In the genomic region with DNA sequence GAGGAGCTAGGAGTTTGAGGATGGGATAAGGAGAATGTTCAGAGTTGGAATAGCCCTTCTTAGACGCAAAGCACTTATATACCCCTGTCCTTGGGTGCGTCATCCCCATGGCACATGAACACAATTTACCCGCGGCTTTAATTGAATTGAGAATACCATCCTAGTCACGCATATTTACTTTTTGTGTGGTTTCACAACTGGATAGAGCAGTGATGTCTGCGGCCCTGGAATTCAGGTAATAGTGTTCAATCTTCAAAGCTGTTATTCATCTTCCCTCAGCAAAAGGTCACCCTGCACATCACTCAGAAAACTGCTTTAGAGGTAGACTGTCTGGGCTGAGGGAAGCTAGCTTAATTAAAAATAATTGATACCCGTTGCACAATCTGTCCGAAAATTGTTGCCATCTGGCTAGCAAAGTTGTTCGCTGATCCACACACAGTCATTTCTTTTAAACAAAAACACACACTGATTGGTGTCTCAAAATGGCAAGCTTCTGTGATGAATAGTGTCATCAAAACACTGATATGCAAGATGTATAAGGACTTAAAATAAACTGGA, we compare ENCODE assay signal across 32 mouse cellular contexts. TPM values are rescaled to one million over a fixed set of nuclear protein-coding genes. Genes with fewer than 3 reads are reported as not detected.
DNase-seq lines count a peak whose midpoint lies in the region; ATAC-seq and TF ChIP-seq lines count a peak whose summit lies in the region.
"Had no signal": no experiment of that assay in that cellular context is flagged by ENCODE, and none has a peak within 500 bp of the region (broad histone marks: within the 10 kb centered on the region; RNA-seq: fewer than 3 reads in every experiment).

A gene (minus strand): TSS at position 51 of the 558 bp plus-strand sequence.

- H3K4me1 ChIP-seq in forebrain, embryonic 13.5 days: no peaks in the 10 kb centered on the region
- no peaks in the 10 kb centered on the region for H3K4me1 ChIP-seq in forebrain, embryonic 10.5 days
- peaks cover 16% of the 10 kb centered on the region for H3K4me1 ChIP-seq in embryonic facial prominence, embryonic 10.5 days
- H3K4me1 ChIP-seq: embryonic facial prominence, embryonic 15.5 days; heart, embryonic 12.5 days; midbrain, embryonic 10.5 days had no signal

- no peak within 1 kb of the TSS for H3K27ac ChIP-seq in forebrain, embryonic 13.5 days
- H3K27ac ChIP-seq in forebrain, embryonic 10.5 days: no peak within 1 kb of the TSS
- peak within 1 kb of the TSS; percentile 82 for H3K27ac ChIP-seq in embryonic facial prominence, embryonic 10.5 days (replicated peaks)
- H3K27ac ChIP-seq: embryonic facial prominence, embryonic 15.5 days; macrophage; midbrain, embryonic 10.5 days had no signal

- no peaks in the 10 kb centered on the region for H3K9me3 ChIP-seq in forebrain, embryonic 13.5 days (replicated peaks)
- H3K9me3 ChIP-seq in forebrain, embryonic 10.5 days: no peaks in the 10 kb centered on the region
- H3K9me3 ChIP-seq in embryonic facial prominence, embryonic 10.5 days: no peaks in the 10 kb centered on the region
- H3K9me3 ChIP-seq: embryonic facial prominence, embryonic 15.5 days; heart, embryonic 12.5 days; midbrain, embryonic 10.5 days had no signal

- WGBS in forebrain, embryonic 13.5 days: 75% methylated on average over 9 of the region's 9 CpGs
- 65% methylated on average over 9 of the region's 9 CpGs for WGBS in forebrain, embryonic 10.5 days
- 46% methylated on average over 9 of the region's 9 CpGs for WGBS in embryonic facial prominence, embryonic 10.5 days

- H3K9ac ChIP-seq in forebrain, embryonic 13.5 days: no peak within 1 kb of the TSS
- H3K9ac ChIP-seq: embryonic facial prominence, embryonic 15.5 days; heart, embryonic 12.5 days had no signal

- ATAC-seq in forebrain, embryonic 13.5 days: peak; percentile 51
- ATAC-seq: hindbrain, embryonic 16.5 days; intestine, embryonic 16.5 days had no signal

- no peak within 1 kb of the TSS for H3K4me3 ChIP-seq in forebrain, embryonic 13.5 days
- no peak within 1 kb of the TSS for H3K4me3 ChIP-seq in forebrain, embryonic 10.5 days
- no peak within 1 kb of the TSS for H3K4me3 ChIP-seq in embryonic facial prominence, embryonic 10.5 days
- H3K4me3 ChIP-seq: embryonic facial prominence, embryonic 15.5 days; heart, embryonic 12.5 days; midbrain, embryonic 10.5 days had no signal

- no peak for DNase-seq in forebrain, embryonic 10.5 days (ENCODE audit: extremely low spot score, low spot score)
- peak; percentile 77 for DNase-seq in brain, embryonic 14.5 days (ENCODE audit: low read depth)
- peak; percentile 31 for DNase-seq in embryonic facial prominence, embryonic 10.5 days (ENCODE audit: low spot score)
- peak; percentile 23 for DNase-seq in forelimb bud, embryonic 11.5 days (ENCODE audit: low read depth, low spot score)
- no peak for DNase-seq in heart, postnatal 10 days
- no peak for DNase-seq in lung, postnatal 36 days
- DNase-seq: adrenal gland, postnatal 36 days; cerebellum, adult 9-10 months; gastrocnemius, postnatal 25 days; heart, adult 18-20 months; kidney, adult 9 months; kidney, postnatal 14 days; thymus, postnatal 14 days had no signal

- no peak for TF ChIP-seq POLR2A in brain, embryonic 14.5 days (IDR thresholded peaks at IDR 0.05; ENCODE audit: borderline replicate concordance, extremely low read depth, insufficient read depth, insufficient read length, poor library complexity, severe bottlenecking)

- H3K4me2 ChIP-seq in forebrain, embryonic 13.5 days: no peak within 1 kb of the TSS
- H3K4me2 ChIP-seq: embryonic facial prominence, embryonic 15.5 days; heart, embryonic 12.5 days had no signal

- no peaks in the 10 kb centered on the region for H3K36me3 ChIP-seq in forebrain, embryonic 13.5 days (ENCODE audit: poor library complexity, severe bottlenecking)
- H3K36me3 ChIP-seq in forebrain, embryonic 10.5 days (replicated peaks): no peaks in the 10 kb centered on the region
- no peaks in the 10 kb centered on the region for H3K36me3 ChIP-seq in embryonic facial prominence, embryonic 10.5 days (replicated peaks)
- H3K36me3 ChIP-seq: embryonic facial prominence, embryonic 15.5 days; heart, embryonic 12.5 days; midbrain, embryonic 10.5 days had no signal

- H3K27me3 ChIP-seq in forebrain, embryonic 13.5 days: no peaks in the 10 kb centered on the region
- no peaks in the 10 kb centered on the region for H3K27me3 ChIP-seq in forebrain, embryonic 10.5 days (ENCODE audit: poor library complexity, severe bottlenecking)
- H3K27me3 ChIP-seq in embryonic facial prominence, embryonic 10.5 days (replicated peaks; ENCODE audit: low read depth, poor library complexity, severe bottlenecking): no peaks in the 10 kb centered on the region
- H3K27me3 ChIP-seq: embryonic facial prominence, embryonic 15.5 days; heart, embryonic 12.5 days had no signal

- intact Hi-C loops in heart, postnatal 10 days (cut with DNase I): loop anchor here (10.0 kb wide), 1 partner anchor 431 kb away; no protein-coding TSS in a partner anchor

- no peak for TF ChIP-seq CTCF in brain, embryonic 14.5 days (IDR thresholded peaks at IDR 0.05; ENCODE audit: borderline replicate concordance, extremely low read depth, insufficient read depth, insufficient read length)

RNA-seq across cellular contexts. Expression of the gene that starts here (rescaled TPM):
- not detected in 2 replicates for polyA plus RNA-seq in forebrain, embryonic 13.5 days (2015; fragmentation: Nextera tagmentation; extraction: Ambion mirVana)
- not detected in 2 replicates for polyA plus RNA-seq in forebrain, embryonic 10.5 days (2016; fragmentation: Nextera tagmentation; extraction: Ambion mirVana)
- not detected in 2 replicates for polyA plus RNA-seq in brain, embryonic 14.5 days (2012; rRNA removed)
- polyA plus RNA-seq in embryonic facial prominence, embryonic 10.5 days (2016; fragmentation: Nextera tagmentation; extraction: Ambion mirVana): not detected in 2 replicates
- total RNA-seq in heart, postnatal 10 days (2021): not detected
- total RNA-seq: adrenal gland, adult 18-20 months; adrenal gland, postnatal 36 days; common myeloid progenitor, adult 5-6 weeks; ES-E14; gastrocnemius, postnatal 25 days; heart, adult 18-20 months; heart, postnatal 25 days; layer of hippocampus, adult 18-20 months; layer of hippocampus, postnatal 36 days; left cerebral cortex, postnatal 10 days; liver, adult 2 months had no signal
- polyA plus RNA-seq: embryonic facial prominence, embryonic 15.5 days; heart, embryonic 12.5 days; hindbrain, embryonic 16.5 days; intestine, embryonic 16.5 days; limb, embryonic 11.5 days; liver, adult 2 months; liver, embryonic 16.5 days; lung, embryonic 16.5 days; macrophage; midbrain, embryonic 10.5 days; stomach, embryonic 14.5 days had no signal

Comparison
In these comparisons a context has a peak if more than half of its experiments do, and no peak if none do; other contexts are left out.
1. Peak in ATAC-seq in forebrain, embryonic 13.5 days; RNA of the gene not detected or under 1 TPM.
2. Peak in DNase-seq in brain, embryonic 14.5 days; RNA of the gene not detected or under 1 TPM.
3. Peak in DNase-seq and H3K27ac ChIP-seq in embryonic facial prominence, embryonic 10.5 days; RNA of the gene not detected or under 1 TPM.